Mouse (Mus musculus) liver, adult 2 months (tissue): Measurements from ENCODE around the gene Mitf. TPM values are rescaled to one million over a fixed set of nuclear protein-coding genes. Genes with fewer than 3 reads are reported as not detected.

ENCODE experiments used
- DNase-seq: peaks from one replicate; pipeline ENCODE4 v3.0.0-alpha.2; 2011; ENCODE audit warnings: low read depth, low spot score; ENCODE audit errors: extremely low read depth
- H3K27ac ChIP-seq: fragments of 200-500 bp; replicated peaks from 2 replicates; pipeline ENCODE4 v1.5.1; 2012; ENCODE audit warnings: low read depth, mild to moderate bottlenecking, control low read depth, inconsistent platforms, low read length; ENCODE audit not compliant: insufficient read depth
- H3K27me3 ChIP-seq: fragments of 200-500 bp; 2 replicates; pipeline ENCODE4 v1.6.1; 2012; ENCODE audit warnings: mild to moderate bottlenecking, moderate library complexity, low read length, inconsistent platforms; ENCODE audit not compliant: control insufficient read depth, insufficient read depth
- H3K36me3 ChIP-seq: fragments of 200-500 bp; 2 replicates; pipeline ENCODE4 v1.6.1; 2012; ENCODE audit warnings: low read length, inconsistent platforms; ENCODE audit not compliant: control insufficient read depth, insufficient read depth
- H3K4me1 ChIP-seq: fragments of 200-500 bp; 2 replicates; pipeline ENCODE4 v1.6.1; 2011; ENCODE audit warnings: low read length; ENCODE audit not compliant: control insufficient read depth, insufficient read depth
- H3K4me3 ChIP-seq: fragments of 200-500 bp; 2 replicates; pipeline ENCODE4 v1.5.1; 2011; ENCODE audit warnings: low read depth, mild to moderate bottlenecking, control low read depth, low read length, moderate library complexity; ENCODE audit not compliant: insufficient read depth
- H3K79me2 ChIP-seq: fragments of 200-500 bp; 2 replicates; pipeline ENCODE4 v1.6.1; 2012; ENCODE audit warnings: inconsistent platforms, mild to moderate bottlenecking, low read length, moderate library complexity; ENCODE audit not compliant: control insufficient read depth, insufficient read depth
- H3K9ac ChIP-seq: fragments of 200-500 bp; 2 replicates; pipeline ENCODE4 v1.6.1; 2012; ENCODE audit warnings: low read depth, mild to moderate bottlenecking, control low read depth, inconsistent platforms, low read length
- CTCF ChIP-seq: fragments of 200-500 bp; IDR thresholded peaks from 2 replicates; pipeline ENCODE4 v1.5.1; 2011; ENCODE audit warnings: low read depth, low read length, control low read depth
- POLR2A ChIP-seq: fragments of 200-500 bp; IDR thresholded peaks from 2 replicates; pipeline ENCODE4 v1.6.1; 2011; ENCODE audit warnings: low read length, control low read depth; ENCODE audit not compliant: insufficient read depth; ENCODE audit errors: extremely low read depth
- WGBS: fragments of 180-500 bp; shearing (Covaris S2); methylation state at CpG from one replicate; pipeline ENCODE4 v1.1.7; 2018; 5-methylcytosine and 5-hydroxymethylcytosine counted together
- polyA plus RNA-seq: library from polyadenylated mRNA; depleted of rRNA; stranded (reverse); fragments of >200 nt; gene quantifications from 2 replicates; pipeline ENCODE4 v1.2.3, GENCODE M21; 2012
- total RNA-seq: library from RNA; depleted of rRNA; stranded (reverse); fragments of >200 nt; gene quantifications from 2 replicates; pipeline ENCODE4 v1.2.3, GENCODE M21; 2014

The Mitf gene
- total and polyA plus RNA-seq, 2 experiments: 1.5 to 2.1 TPM

- no peak for DNase-seq
- no peaks in the 10 kb centered on the region for H3K79me2 ChIP-seq
- 0 out of 2 replicates have a peak, but pooled peaks cover 2% of the 10 kb centered on the region for H3K4me1 ChIP-seq
- H3K4me3 ChIP-seq: no peak overlapping the region
- H3K9ac ChIP-seq: no peak overlapping the region
- H3K27me3 ChIP-seq: no peaks in the 10 kb centered on the region
- H3K36me3 ChIP-seq: no peaks in the 10 kb centered on the region
- no peak for TF ChIP-seq POLR2A
- no peak for TF ChIP-seq CTCF
- 76% methylated on average over 2 of the region's 2 CpGs for WGBS
- no peak overlapping the region for H3K27ac ChIP-seq
Observed at GRCm38 (mm10) chr6:97961776-97962175, 154.9 kb downstream of the Mitf start.

GRCm38 (mm10) chr6:97962311-97962710 lies 155.5 kb downstream of the Mitf start:
- Histone ChIP-seq H3K9ac (no peak overlapping the region), H3K36me3 (no peaks in the 10 kb centered on the region), H3K27ac (no peak overlapping the region), H3K27me3 (no peaks in the 10 kb centered on the region), H3K4me1 (0 out of 2 replicates have a peak, but pooled peaks cover 2% of the 10 kb centered on the region), H3K79me2 (no peaks in the 10 kb centered on the region), H3K4me3 (no peak overlapping the region)
- DNase-seq: peak; percentile 17
- WGBS: 57% methylated on average over 1 of the region's 1 CpGs
- TF ChIP-seq POLR2A (no peak), CTCF (no peak)

GRCm38 (mm10) chr6:97964750-97965149 lies 157.9 kb downstream of the Mitf start:
- H3K4me1 ChIP-seq: 0 out of 2 replicates have a peak, but pooled peaks cover 2% of the 10 kb centered on the region
- no peaks in the 10 kb centered on the region for H3K36me3 ChIP-seq
- 83% methylated on average over 3 of the region's 3 CpGs for WGBS
- H3K27ac ChIP-seq: no peak overlapping the region
- no peak for DNase-seq
- H3K4me3 ChIP-seq: no peak overlapping the region
- H3K79me2 ChIP-seq: no peaks in the 10 kb centered on the region
- H3K9ac ChIP-seq: no peak overlapping the region
- no peak for TF ChIP-seq CTCF
- TF ChIP-seq POLR2A: no peak
- no peaks in the 10 kb centered on the region for H3K27me3 ChIP-seq

GRCm38 (mm10) chr6:97981668-97982067 lies 174.8 kb downstream of the Mitf start:
- 86% methylated on average over 9 of the region's 9 CpGs for WGBS
- no peak overlapping the region for H3K27ac ChIP-seq
- no peak for TF ChIP-seq CTCF
- no peaks in the 10 kb centered on the region for H3K36me3 ChIP-seq
- no peaks in the 10 kb centered on the region for H3K4me1 ChIP-seq
- no peak overlapping the region for H3K4me3 ChIP-seq
- H3K79me2 ChIP-seq: no peaks in the 10 kb centered on the region
- H3K9ac ChIP-seq: no peak overlapping the region
- H3K27me3 ChIP-seq: no peaks in the 10 kb centered on the region
- DNase-seq: no peak

GRCm38 (mm10) chr6:97985658-97986057 lies 178.8 kb downstream of the Mitf start:
- Histone ChIP-seq H3K9ac (no peak overlapping the region), H3K79me2 (no peaks in the 10 kb centered on the region), H3K4me1 (no peaks in the 10 kb centered on the region), H3K27ac (no peak overlapping the region), H3K27me3 (no peaks in the 10 kb centered on the region), H3K4me3 (no peak overlapping the region), H3K36me3 (no peaks in the 10 kb centered on the region)
- WGBS: 76% methylated on average over 9 of the region's 9 CpGs
- no peak for DNase-seq
- TF ChIP-seq POLR2A (no peak), CTCF (no peak)

GRCm38 (mm10) chr6:97986417-97986816 lies 179.6 kb downstream of the Mitf start:
- H3K4me3 ChIP-seq: no peak overlapping the region
- H3K27me3 ChIP-seq: no peaks in the 10 kb centered on the region
- no peaks in the 10 kb centered on the region for H3K79me2 ChIP-seq
- no peak for DNase-seq
- no peaks in the 10 kb centered on the region for H3K4me1 ChIP-seq
- no peak overlapping the region for H3K27ac ChIP-seq
- TF ChIP-seq POLR2A: no peak
- no peak for TF ChIP-seq CTCF
- no peak overlapping the region for H3K9ac ChIP-seq
- 87% methylated on average over 3 of the region's 3 CpGs for WGBS
- no peaks in the 10 kb centered on the region for H3K36me3 ChIP-seq
